Mouse (Mus musculus): ENCODE results near the gene Vps29. TPM values are rescaled to one million over a fixed set of nuclear protein-coding genes. Genes with fewer than 3 reads are reported as not detected.

Gene Vps29
- polyA plus RNA-seq, 1 experiment from 2014 or later, result 295 TPM

GRCm38 (mm10) chr5:122414351-122414750, 60.2 kb downstream of the Vps29 start:
- Histone ChIP-seq H3K9me3 (replicated peaks; ENCODE audit: low read length) (no peaks in the 10 kb centered on the region), H3K27ac (no peak overlapping the region), H3K9ac (ENCODE audit: low read depth, low read length) (no peak overlapping the region), H3K4me2 (ENCODE audit: low read length) (no peak overlapping the region), H3K36me3 (ENCODE audit: insufficient read depth, low read length) (no peaks in the 10 kb centered on the region), H3K27me3 (ENCODE audit: insufficient read depth, low read length) (no peaks in the 10 kb centered on the region), H3K4me1 (replicated peaks; ENCODE audit: insufficient read depth, low read length) (no peaks in the 10 kb centered on the region), H3K4me3 (replicated peaks; ENCODE audit: low read depth, low read length) (no peak overlapping the region)
- DNase-seq (ENCODE audit: low spot score), result no peak
- TF ChIP-seq CTCF (IDR thresholded peaks at IDR 0.05; ENCODE audit: low read depth), result no peak
- 87% methylated on average over 5 of the region's 5 CpGs for WGBS
- no peak for ATAC-seq (replicated peaks; ENCODE audit: low FRiP score, low read depth)

Other genes with a start within 250 kb of the Vps29 start
- gene Ccdc63, start 213.5 kb upstream of the Vps29 start, polyA plus RNA-seq (2015; fragmentation: Nextera tagmentation; extraction: Ambion mirVana), result not detected in 2 replicates
- 203 and 220 TPM in 2 replicates for gene Ppp1cc, start 196.1 kb upstream of the Vps29 start, polyA plus RNA-seq (2015; fragmentation: Nextera tagmentation; extraction: Ambion mirVana)
- gene Hvcn1, start 147.6 kb upstream of the Vps29 start, polyA plus RNA-seq (2015; fragmentation: Nextera tagmentation; extraction: Ambion mirVana), result 12.2 and 13.5 TPM in 2 replicates
- gene Tctn1, start 89.9 kb upstream of the Vps29 start, polyA plus RNA-seq (2015; fragmentation: Nextera tagmentation; extraction: Ambion mirVana), result 5.2 and 6.6 TPM in 2 replicates
- 10.4 and 12.1 TPM in 2 replicates for gene Pptc7, start 70.0 kb upstream of the Vps29 start, polyA plus RNA-seq (2015; fragmentation: Nextera tagmentation; extraction: Ambion mirVana)
- gene Rad9b, start 136 bp upstream of the Vps29 start, polyA plus RNA-seq (2015; fragmentation: Nextera tagmentation; extraction: Ambion mirVana), result 11.3 and 11.8 TPM in 2 replicates
- 64.4 and 64.5 TPM in 2 replicates for gene Gpn3, start 17.5 kb downstream of the Vps29 start, polyA plus RNA-seq (2015; fragmentation: Nextera tagmentation; extraction: Ambion mirVana)
- gene Fam216a, start 18.0 kb downstream of the Vps29 start, polyA plus RNA-seq (2015; fragmentation: Nextera tagmentation; extraction: Ambion mirVana), result 55.7 and 61.0 TPM in 2 replicates
- 136 and 141 TPM in 2 replicates for gene Arpc3, start 37.5 kb downstream of the Vps29 start, polyA plus RNA-seq (2015; fragmentation: Nextera tagmentation; extraction: Ambion mirVana)
- 37.5 and 42.0 TPM in 2 replicates for gene Anapc7, start 67.3 kb downstream of the Vps29 start, polyA plus RNA-seq (2015; fragmentation: Nextera tagmentation; extraction: Ambion mirVana)
- 37.8 and 38.5 TPM in 2 replicates for gene Atp2a2, start 147.9 kb downstream of the Vps29 start, polyA plus RNA-seq (2015; fragmentation: Nextera tagmentation; extraction: Ambion mirVana)

All from kidney, postnatal 0 days (tissue).